Mouse (Mus musculus): ENCODE measurements at regions not wholly inside any gene's neighbourhood (a gene's known extent, or its start where the extent isn't known, plus 50 kb on each side); places are given as distances from the start of the nearest gene placed in this dataset.
A peak's percentile ranks its signal among the peaks of the same experiment; 100 is the strongest.

DNA sequence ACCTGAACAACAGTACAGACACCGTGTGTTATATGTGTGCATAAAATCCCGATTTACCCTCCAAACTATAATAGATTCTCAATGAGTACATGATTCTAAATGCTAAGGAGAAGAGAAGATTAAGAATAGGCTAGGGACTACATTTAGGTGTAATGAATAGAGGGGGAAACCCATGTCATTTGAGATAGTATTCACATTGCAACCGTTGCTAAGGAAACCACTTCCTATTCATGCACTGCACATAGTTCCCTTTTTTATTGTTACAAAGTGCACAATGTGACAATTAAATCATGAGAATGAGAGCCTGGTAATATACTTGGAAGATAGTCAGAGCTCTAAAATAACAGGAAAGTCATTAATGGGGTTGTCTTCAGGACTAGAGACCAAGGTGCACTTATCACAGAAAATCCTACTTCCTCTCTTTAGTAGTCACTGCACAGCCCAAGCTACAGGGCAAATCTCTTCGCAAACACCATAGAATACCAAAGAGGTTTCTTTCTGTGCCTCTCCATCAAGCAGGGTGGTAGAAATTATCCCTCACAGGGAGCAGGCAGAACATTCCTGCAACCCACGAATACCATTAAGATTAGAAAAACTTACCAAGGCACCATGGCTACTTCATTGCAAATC, 164.3 kb upstream of the Akirin2 start:
- Histone ChIP-seq H3K9ac (ENCODE audit: insufficient read depth, low read depth) (no peak overlapping the region), H3K36me3 (replicated peaks in 1 of 2; ENCODE audit: control insufficient read depth in 1 of 2, insufficient read depth in 1 of 2, low read length in 1 of 2) (no peaks in the 10 kb centered on the region), H3K9me3 (replicated peaks; ENCODE audit: low read length) (no peaks in the 10 kb centered on the region), H3K27ac (ENCODE audit: insufficient read depth, low read depth) (no peak overlapping the region), H3K4me3 (replicated peaks in 1 of 3; ENCODE audit: low read depth in 2 of 3, low read length in 2 of 3, poor library complexity in 1 of 3) (no peak overlapping the region), H3K79me2 (replicated peaks; ENCODE audit: control insufficient read depth, extremely low read depth, insufficient read depth, poor library complexity, severe bottlenecking) (no peaks in the 10 kb centered on the region), H3K27me3 (replicated peaks) (no peaks in the 10 kb centered on the region), H3K4me2 (ENCODE audit: insufficient read depth, low read depth, poor library complexity, severe bottlenecking) (0 out of 2 replicates have a peak overlapping the region, but pooled peaks have one; percentile 6), H3K4me1 (ENCODE audit: control insufficient read depth in 1 of 2, insufficient read depth in 2 of 2) (peaks cover 0 to 22% of the 10 kb centered on the region in 2 experiments; a peak in 2 of 4 replicates)
- dilution Hi-C loops (cut with MboI; ENCODE audit: extremely low pct_ligation_motif_present, extremely low pct_unique_long_range_greater_than_20kb, low sequenced_read_pairs) = no loop called here
- DNase-seq (ENCODE audit: extremely low read depth) = peak; percentile 29
- TF ChIP-seq ZNF384 (IDR thresholded peaks at IDR 0.05; ENCODE audit: low read depth, low read length) = no peak
- TF ChIP-seq RAD21 (IDR thresholded peaks at IDR 0.05; ENCODE audit: low read depth, low read length) = no peak
- no peak for TF ChIP-seq MEF2A (IDR thresholded peaks at IDR 0.05; ENCODE audit: borderline replicate concordance, low read depth, low read length)
- TF ChIP-seq MAX (IDR thresholded peaks at IDR 0.05; ENCODE audit: low read length) = no peak
- TF ChIP-seq GABPA (IDR thresholded peaks at IDR 0.05; ENCODE audit: insufficient replicate concordance, low read depth, low read length) = no peak
- no peak for TF ChIP-seq E2F4 (IDR thresholded peaks at IDR 0.05; ENCODE audit: insufficient replicate concordance, low read depth, low read length)
- in situ Hi-C loops (cut with MboI; ENCODE audit: low pct_ligation_motif_present, low pct_unique_long_range_greater_than_20kb, low sequenced_read_pairs) = no loop called here

DNA sequence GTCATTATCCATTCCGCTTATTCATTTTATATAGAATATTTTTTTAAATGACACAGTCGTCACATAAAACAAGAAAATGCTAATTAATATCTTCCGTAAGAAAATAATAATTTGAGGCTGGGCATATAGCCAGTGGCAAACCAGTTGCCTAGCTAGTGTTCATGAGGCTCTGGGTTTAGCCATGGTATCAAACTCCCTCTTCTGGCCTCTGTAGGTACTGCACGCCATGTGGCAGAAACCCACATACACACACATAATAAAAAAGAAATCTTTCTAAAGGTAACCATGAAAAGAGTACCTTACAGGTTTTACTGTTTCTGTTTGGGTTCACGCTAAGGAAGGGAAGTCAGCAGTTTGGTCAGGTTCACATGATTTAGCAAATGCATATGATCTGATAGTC, 159.2 kb upstream of the Akirin2 start:
- peaks cover 0 to 12% of the 10 kb centered on the region in 2 experiments; a peak in 2 of 4 replicates for H3K4me1 ChIP-seq (ENCODE audit: control insufficient read depth in 1 of 2, insufficient read depth in 2 of 2)
- in situ Hi-C loops (cut with MboI; ENCODE audit: low pct_ligation_motif_present, low pct_unique_long_range_greater_than_20kb, low sequenced_read_pairs) = no loop called here
- H3K9ac ChIP-seq (ENCODE audit: insufficient read depth, low read depth) = no peak overlapping the region
- no peak overlapping the region for H3K27ac ChIP-seq (ENCODE audit: insufficient read depth, low read depth)
- H3K4me3 ChIP-seq (replicated peaks in 1 of 3; ENCODE audit: low read depth in 2 of 3, low read length in 2 of 3, poor library complexity in 1 of 3) = no peak overlapping the region
- no peaks in the 10 kb centered on the region for H3K79me2 ChIP-seq (replicated peaks; ENCODE audit: control insufficient read depth, extremely low read depth, insufficient read depth, poor library complexity, severe bottlenecking)
- TF ChIP-seq NELFE (IDR thresholded peaks at IDR 0.05; ENCODE audit: low read depth, low read length) (no peak), JUN (IDR thresholded peaks at IDR 0.05; ENCODE audit: insufficient read depth, low read depth, low read length) (no peak), RAD21 (IDR thresholded peaks at IDR 0.05; ENCODE audit: low read depth, low read length) (peak; percentile 32), NRF1 (IDR thresholded peaks at IDR 0.05; ENCODE audit: low read depth, low read length) (no peak), MXI1 (IDR thresholded peaks at IDR 0.05; ENCODE audit: low read depth, low read length) (no peak), GABPA (IDR thresholded peaks at IDR 0.05; ENCODE audit: insufficient replicate concordance, low read depth, low read length) (no peak), CTCF (conservative IDR thresholded peaks at IDR 0.05 in 1 of 2, IDR thresholded peaks at IDR 0.05 in 1 of 2; ENCODE audit: low read depth in 2 of 2, low read length in 2 of 2) (peak; percentile 29 to 31; a peak in 2 of 4 replicates)
- dilution Hi-C loops (cut with MboI; ENCODE audit: extremely low pct_ligation_motif_present, extremely low pct_unique_long_range_greater_than_20kb, low sequenced_read_pairs) = no loop called here
- DNase-seq (ENCODE audit: extremely low read depth) = peak; percentile 20
- H3K4me2 ChIP-seq (ENCODE audit: insufficient read depth, low read depth, poor library complexity, severe bottlenecking) = no peak overlapping the region
- peaks cover 2% of the 10 kb centered on the region for H3K9me3 ChIP-seq (replicated peaks; ENCODE audit: low read length)
- no peaks in the 10 kb centered on the region for H3K27me3 ChIP-seq (replicated peaks)
- no peaks in the 10 kb centered on the region for H3K36me3 ChIP-seq (replicated peaks in 1 of 2; ENCODE audit: control insufficient read depth in 1 of 2, insufficient read depth in 1 of 2, low read length in 1 of 2)

DNA sequence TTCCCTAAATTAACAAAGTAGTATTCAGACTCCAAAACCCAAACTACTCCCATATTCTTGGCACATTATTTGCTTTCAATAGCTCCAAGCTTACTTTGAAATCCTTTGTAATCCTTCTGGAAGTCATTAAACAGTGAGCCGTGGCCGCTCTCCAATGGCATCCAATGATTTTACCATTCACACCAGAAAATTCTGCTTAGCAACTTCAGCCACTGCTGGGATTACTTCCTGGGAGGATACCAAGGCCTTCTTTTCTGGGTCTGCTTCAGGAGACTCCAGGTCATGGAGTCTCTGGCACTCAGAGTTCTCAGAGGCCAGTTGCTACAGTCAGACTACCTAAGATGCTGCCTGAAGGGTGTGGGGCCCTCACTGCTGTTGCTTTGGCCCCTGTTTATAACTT, 147.7 kb upstream of the Akirin2 start:
- H3K4me2 ChIP-seq (ENCODE audit: insufficient read depth, low read depth, poor library complexity, severe bottlenecking) = no peak overlapping the region
- H3K27me3 ChIP-seq (replicated peaks) = no peaks in the 10 kb centered on the region
- H3K9ac ChIP-seq (ENCODE audit: insufficient read depth, low read depth) = no peak overlapping the region
- no peaks in the 10 kb centered on the region for H3K36me3 ChIP-seq (replicated peaks in 1 of 2; ENCODE audit: control insufficient read depth in 1 of 2, insufficient read depth in 1 of 2, low read length in 1 of 2)
- H3K79me2 ChIP-seq (replicated peaks; ENCODE audit: control insufficient read depth, extremely low read depth, insufficient read depth, poor library complexity, severe bottlenecking) = no peaks in the 10 kb centered on the region
- dilution Hi-C loops (cut with MboI; ENCODE audit: extremely low pct_ligation_motif_present, extremely low pct_unique_long_range_greater_than_20kb, low sequenced_read_pairs) (no loop called here), in situ Hi-C loops (cut with MboI; ENCODE audit: low pct_ligation_motif_present, low pct_unique_long_range_greater_than_20kb, low sequenced_read_pairs) (no loop called here)
- no peak overlapping the region for H3K4me3 ChIP-seq (replicated peaks in 1 of 3; ENCODE audit: low read depth in 2 of 3, low read length in 2 of 3, poor library complexity in 1 of 3)
- no peak for DNase-seq (ENCODE audit: extremely low read depth)
- TF ChIP-seq NRF1 (IDR thresholded peaks at IDR 0.05; ENCODE audit: low read depth, low read length) = no peak
- TF ChIP-seq GABPA (IDR thresholded peaks at IDR 0.05; ENCODE audit: insufficient replicate concordance, low read depth, low read length) = no peak
- TF ChIP-seq TBP (conservative IDR thresholded peaks at IDR 0.05; ENCODE audit: low read depth, low read length) = no peak
- no peak for TF ChIP-seq E2F4 (IDR thresholded peaks at IDR 0.05; ENCODE audit: insufficient replicate concordance, low read depth, low read length)
- TF ChIP-seq ZC3H11A (IDR thresholded peaks at IDR 0.05; ENCODE audit: low read depth, low read length) = no peak
- TF ChIP-seq MAX (IDR thresholded peaks at IDR 0.05; ENCODE audit: low read length) = no peak
- no peak for TF ChIP-seq MAFK (IDR thresholded peaks at IDR 0.05; ENCODE audit: insufficient replicate concordance, low read length)
- TF ChIP-seq IRF4 (IDR thresholded peaks at IDR 0.05; ENCODE audit: low read depth, low read length) = no peak
- TF ChIP-seq CHD1 (IDR thresholded peaks at IDR 0.05; ENCODE audit: low read depth, low read length) = no peak
- TF ChIP-seq ZMIZ1 (IDR thresholded peaks at IDR 0.05; ENCODE audit: low read depth, low read length) = no peak
- no peak for TF ChIP-seq ZNF384 (IDR thresholded peaks at IDR 0.05; ENCODE audit: low read depth, low read length)
- no peaks in the 10 kb centered on the region for H3K9me3 ChIP-seq (replicated peaks; ENCODE audit: low read length)
- no peaks in the 10 kb centered on the region for H3K4me1 ChIP-seq (ENCODE audit: control insufficient read depth in 1 of 2, insufficient read depth in 2 of 2)
- no peak overlapping the region for H3K27ac ChIP-seq (ENCODE audit: insufficient read depth, low read depth)

All from CH12.LX (cell line).